Mouse (Mus musculus): Measurements from ENCODE around the gene Elmod3. TPM values are rescaled to one million over a fixed set of nuclear protein-coding genes. Genes with fewer than 3 reads are reported as not detected.

Gene Elmod3
- total RNA-seq, 2 experiments from 2014 or later = 8.1 to 8.8 TPM

Other genes starting within 250 kb of the Elmod3 start
- gene Tmem150a, start 243.0 kb downstream of the Elmod3 start, total RNA-seq (2021) = 10 to 100 TPM in 1 of 2 experiments, 1 to 10 TPM in 1; 9.4 to 10.2 TPM
- gene Rnf181, start 231.5 kb downstream of the Elmod3 start, total RNA-seq (2021) = 10 to 100 TPM; 36.8 to 41.5 TPM
- 10 to 100 TPM; 17.5 to 21.9 TPM for gene Vamp5, start 217.9 kb downstream of the Elmod3 start, total RNA-seq (2021)
- gene Vamp8, start 207.7 kb downstream of the Elmod3 start, total RNA-seq (2021) = 10 to 100 TPM; 72.0 to 72.9 TPM
- gene Ggcx, start 184.1 kb downstream of the Elmod3 start, total RNA-seq (2021) = 10 to 100 TPM; 24.6 to 27.6 TPM
- 100 to 1,000 TPM; 220 to 262 TPM for gene Mat2a, start 158.9 kb downstream of the Elmod3 start, total RNA-seq (2021)
- gene Sh2d6, start 76.7 kb downstream of the Elmod3 start, total RNA-seq (2021) = under 1 TPM; 0.20 to 0.26 TPM
- 10 to 100 TPM; 15.8 to 16.6 TPM for gene Capg, start 54.0 kb downstream of the Elmod3 start, total RNA-seq (2021)
- 10 to 100 TPM; 42.6 to 49.5 TPM for gene Retsat, start 62 bp upstream of the Elmod3 start, total RNA-seq (2021)
- 10 to 100 TPM; 26.5 to 27.9 TPM for gene Tgoln1, start 18.6 kb upstream of the Elmod3 start, total RNA-seq (2021)
- 10 to 100 TPM; 32.9 to 34.8 TPM for gene Tcf7l1, start 190.8 kb upstream of the Elmod3 start, total RNA-seq (2021)